Mouse (Mus musculus) layer of hippocampus, postnatal 25 days (tissue): ENCODE measurements at regions not wholly inside any gene's neighbourhood (a gene's known extent, or its start where the extent isn't known, plus 50 kb on each side); places are given as distances from the start of the nearest gene placed in this dataset.

Experiments used
- DNase-seq, 2 experiments: peaks; one replicate each; pipeline ENCODE4 v3.0.0; 2022; ENCODE audit warnings: mixed read lengths in 2 of 2, low spot score in 1 of 2; ENCODE audit errors: extremely low spot score in 1 of 2

- DNase-seq, result no peak
These were observed 184.4 kb upstream of the B3gat1 start for GRCm38 (mm10) chr9:26549118-26549517.

- DNase-seq, result no peak
These were observed 184.0 kb upstream of the B3gat1 start for GRCm38 (mm10) chr9:26549551-26549950.

GRCm38 (mm10) chr9:26575990-26576389, 157.5 kb upstream of the B3gat1 start:
- DNase-seq, result no peak

GRCm38 (mm10) chr9:26601979-26602378, 131.5 kb upstream of the B3gat1 start:
- DNase-seq, result no peak

GRCm38 (mm10) chr9:26604552-26604951, 129.0 kb upstream of the B3gat1 start:
- no peak for DNase-seq

- DNase-seq, result no peak
These were observed 121.7 kb upstream of the B3gat1 start for GRCm38 (mm10) chr9:26611711-26612437.

GRCm38 (mm10) chr9:26622840-26623448, 110.6 kb upstream of the B3gat1 start:
- no peak for DNase-seq

GRCm38 (mm10) chr9:26625171-26625937, 108.2 kb upstream of the B3gat1 start:
- DNase-seq, result no peak

- no peak for DNase-seq
These were observed 100.5 kb upstream of the B3gat1 start for GRCm38 (mm10) chr9:26632891-26633650.

GRCm38 (mm10) chr9:26635211-26635610, 98.3 kb upstream of the B3gat1 start:
- DNase-seq, result peak in 1 of 2 experiments; percentile 39

- no peak for DNase-seq
These were observed 94.9 kb upstream of the B3gat1 start for GRCm38 (mm10) chr9:26638586-26638985.

- DNase-seq, result no peak
These were observed 91.2 kb upstream of the B3gat1 start for GRCm38 (mm10) chr9:26642302-26642701.

- DNase-seq, result no peak
These were observed 90.7 kb upstream of the B3gat1 start for GRCm38 (mm10) chr9:26642831-26643230.

- no peak for DNase-seq
These were observed 84.0 kb upstream of the B3gat1 start for GRCm38 (mm10) chr9:26649506-26649905.

GRCm38 (mm10) chr9:26652920-26653319, 80.6 kb upstream of the B3gat1 start:
- DNase-seq, result no peak

GRCm38 (mm10) chr9:26659366-26659765, 74.2 kb upstream of the B3gat1 start:
- no peak for DNase-seq

GRCm38 (mm10) chr9:26663544-26663943, 70.0 kb upstream of the B3gat1 start:
- no peak for DNase-seq

GRCm38 (mm10) chr9:26667835-26668234, 65.7 kb upstream of the B3gat1 start:
- DNase-seq, result no peak

- DNase-seq, result no peak
These were observed 59.3 kb upstream of the B3gat1 start for GRCm38 (mm10) chr9:26674059-26674757.

GRCm38 (mm10) chr9:26678288-26678687, 55.2 kb upstream of the B3gat1 start:
- no peak for DNase-seq
